8 mouse cellular contexts compared by ENCODE assay signal in the genomic region with DNA sequence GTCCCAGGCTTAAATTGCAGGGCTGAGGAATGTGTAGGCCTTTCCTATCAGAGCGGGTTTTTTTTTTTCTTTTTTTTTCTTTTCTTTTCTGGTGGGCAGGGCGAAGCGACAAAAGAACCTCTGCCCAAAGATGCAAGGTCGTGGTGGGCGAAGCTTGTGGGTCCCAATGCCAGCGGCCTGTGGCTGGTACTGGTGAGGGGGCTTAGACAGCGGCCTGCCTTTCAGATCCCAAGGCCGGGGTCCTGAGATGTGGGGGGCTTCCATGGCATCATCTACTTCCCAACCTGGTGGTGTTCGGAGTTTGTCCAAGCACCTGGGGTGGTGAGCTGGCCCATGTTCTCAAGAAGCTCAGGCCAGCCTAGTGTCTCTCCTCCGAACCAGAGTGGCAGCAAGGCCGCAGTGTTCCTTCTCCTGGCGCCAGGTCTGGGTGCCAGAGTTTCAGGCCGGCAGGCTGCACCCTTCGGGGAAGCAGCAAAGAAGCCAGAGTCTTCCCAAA. TPM values are rescaled to one million over a fixed set of nuclear protein-coding genes. Genes with fewer than 3 reads are reported as not detected.
DNase-seq lines count a peak whose midpoint lies in the region; ATAC-seq lines count a peak whose summit lies in the region.

No protein-coding gene starts in this region.

- 8% methylated on average over 14 of the region's 14 CpGs for WGBS in neural tube, embryonic 11.5 days
- WGBS in forebrain, embryonic 12.5 days: 10% methylated on average over 14 of the region's 14 CpGs
- 49% methylated on average over 14 of the region's 14 CpGs for WGBS in intestine, embryonic 15.5 days
- WGBS in midbrain, embryonic 15.5 days: 17% methylated on average over 14 of the region's 14 CpGs

- peak overlapping the region; percentile 51 for H3K4me3 ChIP-seq in neural tube, embryonic 11.5 days (ENCODE audit: low read depth, low read length)
- peak overlapping the region; percentile 38 for H3K4me3 ChIP-seq in forebrain, embryonic 12.5 days (replicated peaks)
- H3K4me3 ChIP-seq in intestine, embryonic 15.5 days (replicated peaks): peak overlapping the region; percentile 43
- H3K4me3 ChIP-seq in midbrain, embryonic 15.5 days: peak overlapping the region; percentile 30

- peak overlapping the region; percentile 83 for H3K27ac ChIP-seq in neural tube, embryonic 11.5 days (ENCODE audit: low read depth, low read length)
- peak overlapping the region; percentile 70 for H3K27ac ChIP-seq in forebrain, embryonic 12.5 days
- H3K27ac ChIP-seq in intestine, embryonic 15.5 days: peak overlapping the region; percentile 70
- peak overlapping the region; percentile 13 for H3K27ac ChIP-seq in midbrain, embryonic 15.5 days

- H3K36me3 ChIP-seq in neural tube, embryonic 11.5 days (ENCODE audit: control insufficient read depth, insufficient read depth, low read length): peaks cover 13% of the 10 kb centered on the region
- H3K36me3 ChIP-seq in forebrain, embryonic 12.5 days (replicated peaks): no peaks in the 10 kb centered on the region
- H3K36me3 ChIP-seq in intestine, embryonic 15.5 days: peaks cover 5% of the 10 kb centered on the region; the same call in 1 of the 2 replicates
- no peaks in the 10 kb centered on the region for H3K36me3 ChIP-seq in midbrain, embryonic 15.5 days (replicated peaks)

- no peak for ATAC-seq in neural tube, embryonic 11.5 days (ENCODE audit: insufficient read depth, low FRiP score, low TSS enrichment)
- ATAC-seq in forebrain, embryonic 12.5 days (ENCODE audit: low FRiP score): no peak
- no peak for ATAC-seq in intestine, embryonic 15.5 days
- no peak for ATAC-seq in midbrain, embryonic 15.5 days (replicated peaks)
- ATAC-seq in monocyte, adult 5-6 weeks (replicated peaks; ENCODE audit: insufficient number of reproducible peaks, low FRiP score, low TSS enrichment, poor library complexity, severe bottlenecking): no peak

- H3K9me3 ChIP-seq in neural tube, embryonic 11.5 days (ENCODE audit: control insufficient read depth, low read length): no peaks in the 10 kb centered on the region
- no peaks in the 10 kb centered on the region for H3K9me3 ChIP-seq in forebrain, embryonic 12.5 days
- no peaks in the 10 kb centered on the region for H3K9me3 ChIP-seq in intestine, embryonic 15.5 days
- no peaks in the 10 kb centered on the region for H3K9me3 ChIP-seq in midbrain, embryonic 15.5 days

- peak overlapping the region; percentile 74 for H3K9ac ChIP-seq in neural tube, embryonic 11.5 days (ENCODE audit: low read length)
- H3K9ac ChIP-seq in forebrain, embryonic 12.5 days: peak overlapping the region; percentile 48
- peak overlapping the region; percentile 68 for H3K9ac ChIP-seq in intestine, embryonic 15.5 days
- 0 out of 2 replicates have a peak overlapping the region, but pooled peaks have one; percentile 39 for H3K9ac ChIP-seq in midbrain, embryonic 15.5 days

- peak overlapping the region; percentile 60 for H3K4me2 ChIP-seq in neural tube, embryonic 11.5 days (ENCODE audit: low read depth)
- peak overlapping the region; percentile 52 for H3K4me2 ChIP-seq in forebrain, embryonic 12.5 days
- peak overlapping the region; percentile 82 for H3K4me2 ChIP-seq in intestine, embryonic 15.5 days (replicated peaks)
- H3K4me2 ChIP-seq in midbrain, embryonic 15.5 days: peak overlapping the region; percentile 53

- H3K4me1 ChIP-seq in neural tube, embryonic 11.5 days (ENCODE audit: control insufficient read depth, insufficient read depth, low read length): peaks cover 9% of the 10 kb centered on the region
- peaks cover 44% of the 10 kb centered on the region for H3K4me1 ChIP-seq in forebrain, embryonic 12.5 days
- peaks cover 12% of the 10 kb centered on the region; the same call in 1 of the 2 replicates for H3K4me1 ChIP-seq in intestine, embryonic 15.5 days (replicated peaks)
- peaks cover 49% of the 10 kb centered on the region for H3K4me1 ChIP-seq in midbrain, embryonic 15.5 days

- H3K27me3 ChIP-seq in neural tube, embryonic 11.5 days (ENCODE audit: control insufficient read depth, insufficient read depth, low read length): no peaks in the 10 kb centered on the region
- H3K27me3 ChIP-seq in forebrain, embryonic 12.5 days: peaks cover 79% of the 10 kb centered on the region
- H3K27me3 ChIP-seq in intestine, embryonic 15.5 days (replicated peaks): no peaks in the 10 kb centered on the region
- peaks cover 16% of the 10 kb centered on the region for H3K27me3 ChIP-seq in midbrain, embryonic 15.5 days (replicated peaks)

- no peak for DNase-seq in neural tube, embryonic 11.5 days (ENCODE audit: low spot score)
- DNase-seq in neural tube, embryonic 10.5 days (ENCODE audit: extremely low spot score, low spot score): no peak
- DNase-seq in left cerebral cortex, adult 11 months (ENCODE audit: low spot score): no peak
- no peak for DNase-seq in layer of hippocampus, postnatal 10 days (ENCODE audit: low spot score in 2 of 2)

RNA-seq across cellular contexts. Expression of a gene that starts 7.3 kb away (rescaled TPM):
- 13.3 and 17.1 TPM in 2 replicates for polyA plus RNA-seq in neural tube, embryonic 11.5 days (2014; fragmentation: Nextera tagmentation; extraction: Ambion mirVana)
- 10.9 and 13.8 TPM in 2 replicates for polyA plus RNA-seq in forebrain, embryonic 12.5 days (2016; fragmentation: Nextera tagmentation; extraction: Ambion mirVana)
- 14.2 and 16.5 TPM in 2 replicates for polyA plus RNA-seq in intestine, embryonic 15.5 days (2015; fragmentation: Nextera tagmentation; extraction: Ambion mirVana)
- 5.8 and 5.9 TPM in 2 replicates for polyA plus RNA-seq in midbrain, embryonic 15.5 days (2015; fragmentation: Nextera tagmentation; extraction: Ambion mirVana)
- 1 to 10 TPM; 3.0 TPM for total RNA-seq in layer of hippocampus, postnatal 10 days (2021)
- 0.38 to 0.64 TPM (median 0.58 TPM) in 3 replicates for total RNA-seq in monocyte, adult 5-6 weeks (2017)

RNA-seq across cellular contexts. Expression of a gene that starts 37.4 kb away (rescaled TPM):
- 0.66 TPM in 1 of 2 replicates, not detected in the other for polyA plus RNA-seq in neural tube, embryonic 11.5 days (2014; fragmentation: Nextera tagmentation; extraction: Ambion mirVana)
- polyA plus RNA-seq in forebrain, embryonic 12.5 days (2016; fragmentation: Nextera tagmentation; extraction: Ambion mirVana): 0.22 TPM in 1 of 2 replicates, not detected in the other
- polyA plus RNA-seq in intestine, embryonic 15.5 days (2015; fragmentation: Nextera tagmentation; extraction: Ambion mirVana): 0.71 and 0.87 TPM in 2 replicates
- 0.31 and 0.32 TPM in 2 replicates for polyA plus RNA-seq in midbrain, embryonic 15.5 days (2015; fragmentation: Nextera tagmentation; extraction: Ambion mirVana)
- under 1 TPM; 0.57 to 0.62 TPM for total RNA-seq in layer of hippocampus, postnatal 10 days (2021)
- 6.4 to 20.3 TPM (median 10.3 TPM) in 3 replicates for total RNA-seq in monocyte, adult 5-6 weeks (2017)

Comparison
In these comparisons a context has a peak if more than half of its experiments do, and no peak if none do; other contexts are left out.
1. H3K27ac ChIP-seq: peak in every context shown above with its lines; median percentile 83 in neural tube, embryonic 11.5 days; 70 in forebrain, embryonic 12.5 days; 70 in intestine, embryonic 15.5 days; 13 in midbrain, embryonic 15.5 days.